ENCODE assay signal across 9 mouse cellular contexts in the genomic region with DNA sequence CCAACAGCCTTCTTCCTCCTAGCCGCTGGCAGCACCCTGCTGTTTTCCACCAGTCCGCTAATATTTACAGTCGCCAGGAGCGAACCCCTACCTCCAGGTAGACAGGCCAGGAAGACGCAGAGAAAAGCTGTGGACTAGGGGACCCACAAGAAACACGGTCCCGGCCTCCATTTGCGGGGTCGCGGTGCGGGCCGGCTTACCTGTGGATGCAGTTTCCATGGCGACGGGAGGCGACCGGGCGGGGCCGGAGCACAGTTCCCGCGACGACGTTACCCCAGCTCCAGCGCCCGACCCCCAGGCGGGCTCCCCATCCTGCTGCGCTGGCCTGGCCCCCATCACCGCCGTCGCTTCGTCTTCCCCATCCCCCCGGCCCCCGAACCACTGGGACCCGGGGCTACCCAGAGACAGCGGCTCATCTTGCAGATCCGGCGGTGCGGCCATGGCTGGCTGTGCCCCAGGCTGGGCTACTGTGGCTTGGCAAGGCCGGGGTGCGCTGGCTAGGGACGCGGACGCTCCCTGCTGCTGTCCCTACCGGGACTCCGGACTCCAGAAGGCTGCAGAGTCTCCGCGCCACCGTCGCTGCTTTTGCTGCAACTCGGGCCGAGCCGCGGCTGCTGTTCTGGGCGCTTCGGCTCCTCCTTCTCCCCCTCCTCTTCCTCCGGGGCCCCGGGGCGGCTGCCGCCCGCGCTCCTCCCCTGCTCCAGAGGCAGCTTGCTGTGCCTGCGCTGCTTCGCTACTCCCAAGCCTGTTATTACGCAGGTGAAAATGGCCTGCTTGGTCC. TPM values are rescaled to one million over a fixed set of nuclear protein-coding genes. Genes with fewer than 3 reads are reported as not detected.
DNase-seq lines count a peak whose midpoint lies in the region; ATAC-seq lines count a peak whose summit lies in the region.
"Had no signal": no experiment of that assay in that cellular context is flagged by ENCODE, and none has a peak within 500 bp of the region (broad histone marks: within the 10 kb centered on the region; RNA-seq: fewer than 3 reads in every experiment).

No protein-coding gene starts in this region.

- H3K4me1 ChIP-seq in intestine, embryonic 16.5 days (ENCODE audit: control insufficient read depth, insufficient read depth, low read length): peaks cover 8% of the 10 kb centered on the region
- peaks cover 21% of the 10 kb centered on the region for H3K4me1 ChIP-seq in limb, embryonic 10.5 days

- under 1% methylated on average over 63 of the region's 63 CpGs for WGBS in intestine, embryonic 16.5 days
- WGBS in limb, embryonic 10.5 days: under 1% methylated on average over 62 of the region's 63 CpGs

- ATAC-seq in CD4-positive, CD25-positive, alpha-beta regulatory T cell, adult 4 months: no peak
- peak; percentile 77 for ATAC-seq in granulocyte monocyte progenitor cell, adult 5-6 weeks (replicated peaks; ENCODE audit: poor library complexity, severe bottlenecking)
- ATAC-seq in intestine, embryonic 16.5 days: peak; percentile 81
- ATAC-seq in megakaryocyte-erythroid progenitor cell, adult 5-6 weeks (replicated peaks; ENCODE audit: low FRiP score, low TSS enrichment, poor library complexity, severe bottlenecking): 0 out of 2 replicates have a peak, but pooled peaks have one; percentile 22

- peak; percentile 14 for DNase-seq in CD4-positive, CD25-positive, alpha-beta regulatory T cell, adult 2 months (ENCODE audit: low read depth, low spot score)
- DNase-seq in embryo, embryonic 9.5 days (ENCODE audit: extremely low spot score): peak; percentile 68
- DNase-seq in limb, embryonic 10.5 days (ENCODE audit: low spot score): peak; percentile 77
- DNase-seq in right cerebral cortex, postnatal 36 days (ENCODE audit: low spot score in 2 of 2): peak; percentile 64 to 69

- peak overlapping the region; percentile 61 for H3K4me3 ChIP-seq in intestine, embryonic 16.5 days (ENCODE audit: low read length)
- peak overlapping the region; percentile 73 for H3K4me3 ChIP-seq in limb, embryonic 10.5 days

- peak overlapping the region; percentile 96 for H3K4me2 ChIP-seq in intestine, embryonic 16.5 days (ENCODE audit: low read depth, low read length)

- peaks cover 27% of the 10 kb centered on the region for H3K27me3 ChIP-seq in intestine, embryonic 16.5 days (replicated peaks; ENCODE audit: control insufficient read depth, insufficient read depth, low read length)
- peaks cover 51% of the 10 kb centered on the region for H3K27me3 ChIP-seq in limb, embryonic 10.5 days (ENCODE audit: low read depth, poor library complexity, severe bottlenecking)

- peak overlapping the region; percentile 59 for H3K9ac ChIP-seq in intestine, embryonic 16.5 days (ENCODE audit: low read depth, low read length)

- H3K9me3 ChIP-seq in intestine, embryonic 16.5 days (ENCODE audit: control insufficient read depth, low read length): no peaks in the 10 kb centered on the region
- H3K9me3 ChIP-seq in limb, embryonic 10.5 days (replicated peaks): no peaks in the 10 kb centered on the region

- H3K36me3 ChIP-seq in intestine, embryonic 16.5 days (ENCODE audit: control insufficient read depth, insufficient read depth, low read length): no peaks in the 10 kb centered on the region
- no peaks in the 10 kb centered on the region for H3K36me3 ChIP-seq in limb, embryonic 10.5 days

- H3K27ac ChIP-seq in intestine, embryonic 16.5 days (ENCODE audit: low read length): no peak overlapping the region
- peak overlapping the region; percentile 51; the same call in 1 of the 2 replicates for H3K27ac ChIP-seq in limb, embryonic 10.5 days

RNA-seq across cellular contexts. Expression of a gene that starts 0.6 kb away (rescaled TPM):
- not detected for polyA plus RNA-seq in CD4-positive, CD25-positive, alpha-beta regulatory T cell, adult 4 months (2017; shearing (Covaris generic))
- total RNA-seq in granulocyte monocyte progenitor cell, adult 5-6 weeks (2014; fragmentation: Nextera tagmentation): not detected in 2 replicates
- total RNA-seq in granulocyte monocyte progenitor cell, adult 5-6 weeks (2017): not detected in 2 replicates
- 65.6 and 69.3 TPM in 2 replicates for polyA plus RNA-seq in intestine, embryonic 16.5 days (2015; fragmentation: Nextera tagmentation; extraction: Ambion mirVana)
- polyA plus RNA-seq in limb, embryonic 10.5 days (2016; fragmentation: Nextera tagmentation; extraction: Ambion mirVana): 8.3 and 11.4 TPM in 2 replicates
- total RNA-seq in megakaryocyte-erythroid progenitor cell, adult 5-6 weeks (2014; fragmentation: Nextera tagmentation): not detected in 2 replicates
- not detected in 2 replicates for total RNA-seq in megakaryocyte-erythroid progenitor cell, adult 5-6 weeks (2017)

RNA-seq across cellular contexts. Expression of a gene that starts 33.4 kb away (rescaled TPM):
- under 1 TPM in 1 of 2 experiments, not detected in 1; 0.39 TPM for polyA plus RNA-seq in CD4-positive, CD25-positive, alpha-beta regulatory T cell, adult 4 months (2017; shearing (Covaris generic))
- total RNA-seq in granulocyte monocyte progenitor cell, adult 5-6 weeks (2014; fragmentation: Nextera tagmentation): 0.36 TPM in 1 of 2 replicates, not detected in the other
- total RNA-seq in granulocyte monocyte progenitor cell, adult 5-6 weeks (2017): 0.41 and 0.52 TPM in 2 replicates
- polyA plus RNA-seq in intestine, embryonic 16.5 days (2015; fragmentation: Nextera tagmentation; extraction: Ambion mirVana): 0.13 TPM in 2 replicates
- 0.80 and 0.89 TPM in 2 replicates for polyA plus RNA-seq in limb, embryonic 10.5 days (2016; fragmentation: Nextera tagmentation; extraction: Ambion mirVana)
- total RNA-seq in megakaryocyte-erythroid progenitor cell, adult 5-6 weeks (2014; fragmentation: Nextera tagmentation): 1.3 TPM in 1 of 2 replicates, not detected in the other
- total RNA-seq in megakaryocyte-erythroid progenitor cell, adult 5-6 weeks (2017): not detected in 2 replicates
- polyA plus RNA-seq: large intestine, adult 2 months had no signal

Comparison
In these comparisons a context has a peak if more than half of its experiments do, and no peak if none do; other contexts are left out.
1. DNase-seq: peak in every context shown above with its lines; median percentile 77 in limb, embryonic 10.5 days; 68 in embryo, embryonic 9.5 days; 66 in right cerebral cortex, postnatal 36 days; 14 in CD4-positive, CD25-positive, alpha-beta regulatory T cell, adult 2 months.